Mouse (Mus musculus): ENCODE results near the gene Rasl11a. TPM values are rescaled to one million over a fixed set of nuclear protein-coding genes. Genes with fewer than 3 reads are reported as not detected.

The Rasl11a gene
- 10 to 100 TPM; 10.8 to 15.0 (median 11.9) TPM for total RNA-seq (2022)

DNA sequence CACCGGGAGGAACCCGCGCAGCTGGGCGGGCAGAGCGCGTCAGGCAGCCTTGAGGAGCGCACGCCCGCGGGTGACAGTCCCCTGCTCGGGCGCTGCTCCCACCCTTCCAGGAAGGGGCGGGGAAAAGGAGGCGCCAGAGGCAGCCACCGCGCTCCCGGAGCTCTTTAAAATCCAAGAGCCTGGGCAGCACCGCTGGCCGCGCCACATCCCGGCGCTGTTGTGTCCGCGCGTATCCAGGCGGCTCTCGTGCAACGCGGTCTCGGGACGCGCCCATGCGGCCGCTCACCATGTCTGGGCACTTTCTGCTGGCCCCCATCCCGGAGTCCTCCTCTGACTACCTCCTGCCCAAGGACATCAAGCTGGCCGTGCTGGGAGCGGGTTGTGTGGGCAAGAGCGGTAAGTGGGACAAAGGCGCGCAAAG lies at the start of gene Rasl11a:
Rasl11a (plus strand) TSS at position 127 of the 421 bp plus-strand sequence.
- peak; percentile 53 to 71 for DNase-seq (ENCODE audit: low spot score in 2 of 2)

DNA sequence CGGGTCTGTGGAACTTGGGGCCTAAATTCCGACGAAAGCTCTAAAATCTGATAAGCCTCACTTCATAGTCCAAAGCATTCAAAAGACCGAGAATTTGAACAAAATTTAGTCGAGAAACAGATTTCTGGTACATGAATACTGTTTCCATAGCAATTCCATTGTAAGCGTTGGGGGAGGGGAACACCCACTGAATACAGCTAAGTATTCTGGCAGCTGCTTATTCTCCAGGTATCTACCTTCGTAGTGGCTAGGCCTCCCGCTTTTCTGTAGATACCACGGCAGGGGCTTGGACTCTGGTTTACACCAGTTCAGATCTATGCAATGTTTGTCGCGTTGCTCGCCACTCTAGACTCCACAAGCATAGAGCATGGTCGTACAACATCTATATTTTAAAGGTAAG lies 49.1 kb upstream of the Rasl11a start:
- DNase-seq (ENCODE audit: low spot score in 2 of 2) = peak; percentile 40 to 54

DNA sequence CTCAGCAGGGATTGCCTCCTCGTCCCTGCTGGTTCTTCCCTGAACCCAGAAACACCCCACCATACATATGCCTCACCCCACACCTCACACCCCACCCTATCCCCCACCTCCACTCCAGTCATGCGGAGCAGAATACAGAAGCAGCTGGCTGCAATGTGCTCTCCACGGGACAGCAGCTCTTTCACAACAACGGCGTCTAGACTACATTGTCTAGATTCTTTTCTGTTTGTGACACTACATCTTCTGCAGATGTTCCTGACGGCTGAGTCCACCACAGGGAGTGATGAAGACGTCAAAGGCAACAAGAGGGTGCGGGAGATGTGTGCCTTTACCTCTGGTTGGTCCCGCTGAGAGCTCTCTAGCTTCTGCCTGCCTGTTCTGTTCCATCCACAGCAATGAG lies 46.8 kb upstream of the Rasl11a start:
- no peak for DNase-seq (ENCODE audit: low spot score in 2 of 2)

DNA sequence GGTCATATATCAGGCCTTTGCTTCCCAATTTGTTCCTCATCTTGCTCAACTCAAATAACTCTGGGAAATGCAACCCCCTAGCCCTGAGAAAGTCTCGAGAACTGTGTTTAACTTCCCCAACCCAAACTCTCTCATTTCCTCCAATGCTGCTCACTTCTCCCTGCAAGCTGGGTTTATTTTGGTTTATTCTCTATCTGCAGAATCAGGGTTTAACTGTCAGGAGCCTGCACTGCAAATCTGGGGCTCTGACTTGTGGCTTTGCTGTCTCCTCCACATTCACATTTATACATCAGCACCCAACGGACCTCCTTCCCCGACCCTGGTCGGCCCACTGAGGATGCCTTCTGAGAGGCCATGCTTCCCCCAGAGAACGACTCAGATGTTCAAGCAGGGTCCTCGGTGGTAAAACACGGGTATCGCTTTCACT lies 38.9 kb upstream of the Rasl11a start:
- no peak for DNase-seq (ENCODE audit: low spot score in 2 of 2)

DNA sequence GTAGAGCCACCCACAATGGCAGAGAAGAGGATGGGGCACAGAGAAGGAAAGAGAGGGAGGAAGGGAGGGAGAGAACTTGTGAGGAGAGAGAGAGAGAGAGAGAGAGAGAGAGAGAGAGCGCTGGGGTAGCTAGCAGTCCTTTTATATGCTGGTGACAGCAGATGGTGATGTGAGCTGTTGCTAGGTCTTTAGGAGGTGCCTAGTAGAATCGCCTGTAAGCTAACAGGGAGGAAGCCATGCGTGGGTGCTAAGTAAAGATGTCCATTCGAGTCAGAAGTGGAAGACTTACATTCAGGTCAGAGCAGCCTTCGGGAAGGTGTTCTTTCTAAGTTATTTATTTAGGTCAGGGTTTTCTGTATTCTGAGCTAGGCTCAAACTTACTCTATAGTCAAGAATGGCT lies 34.9 kb upstream of the Rasl11a start:
- DNase-seq (ENCODE audit: low spot score in 2 of 2) = no peak

DNA sequence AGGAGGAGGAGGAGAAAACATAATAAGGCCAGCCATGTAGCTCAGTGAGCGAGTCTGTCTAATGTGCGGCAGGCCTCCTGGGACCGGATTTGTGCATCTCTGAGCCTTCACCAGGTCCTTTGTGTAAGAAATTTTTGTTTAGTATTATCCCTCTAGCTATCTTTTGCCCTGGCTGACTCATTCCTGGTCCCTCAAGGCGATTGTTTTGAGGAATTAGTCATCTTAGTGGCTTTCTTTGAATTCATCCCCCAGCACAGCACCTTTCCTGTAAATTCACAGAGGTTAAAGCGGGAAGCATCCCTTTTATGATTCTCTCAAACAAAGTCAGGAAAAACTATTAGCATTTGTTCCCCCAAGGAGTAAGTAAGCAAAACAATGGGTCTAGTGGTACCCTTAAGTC lies 32.0 kb upstream of the Rasl11a start:
- no peak for DNase-seq (ENCODE audit: low spot score in 2 of 2)

DNA sequence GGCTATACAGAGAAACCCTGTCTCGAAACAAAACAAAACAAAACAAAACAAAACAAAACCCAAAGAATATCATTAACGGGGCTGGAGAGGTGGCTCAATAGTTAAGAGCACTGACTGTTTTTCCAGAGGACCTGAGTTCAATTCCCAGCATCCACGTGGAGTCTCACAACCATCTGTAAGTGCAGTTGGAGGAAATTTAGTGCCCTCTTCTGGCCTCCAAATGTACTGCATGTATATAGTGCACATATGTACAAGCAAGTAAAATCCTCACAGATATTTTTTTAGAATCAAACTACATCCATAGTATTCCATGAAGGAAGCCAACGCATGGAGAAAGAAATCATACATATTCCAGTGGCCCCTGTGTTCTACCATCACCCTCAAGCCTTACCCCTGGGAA lies 31.4 kb upstream of the Rasl11a start:
- DNase-seq (ENCODE audit: low spot score in 2 of 2) = no peak

DNA sequence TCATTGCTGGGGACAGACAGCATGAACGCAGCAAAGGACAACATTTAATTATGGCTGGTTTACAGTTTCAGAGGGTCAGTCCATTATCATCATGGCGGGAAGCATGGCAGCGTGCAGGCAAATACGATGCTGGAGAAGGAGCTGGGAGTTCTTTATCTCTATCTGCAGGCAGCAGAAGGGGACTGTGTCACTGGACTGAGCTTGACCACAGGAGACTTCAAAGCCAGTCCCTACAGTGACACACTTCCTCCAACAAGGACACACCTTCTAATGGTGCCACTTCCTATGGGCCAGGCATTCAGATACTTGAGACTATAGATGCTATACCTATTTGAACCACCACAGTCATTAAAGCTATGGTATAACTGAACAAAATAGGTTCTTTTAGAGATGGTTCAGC lies 29.5 kb upstream of the Rasl11a start:
- DNase-seq (ENCODE audit: low spot score in 2 of 2) = no peak

DNA sequence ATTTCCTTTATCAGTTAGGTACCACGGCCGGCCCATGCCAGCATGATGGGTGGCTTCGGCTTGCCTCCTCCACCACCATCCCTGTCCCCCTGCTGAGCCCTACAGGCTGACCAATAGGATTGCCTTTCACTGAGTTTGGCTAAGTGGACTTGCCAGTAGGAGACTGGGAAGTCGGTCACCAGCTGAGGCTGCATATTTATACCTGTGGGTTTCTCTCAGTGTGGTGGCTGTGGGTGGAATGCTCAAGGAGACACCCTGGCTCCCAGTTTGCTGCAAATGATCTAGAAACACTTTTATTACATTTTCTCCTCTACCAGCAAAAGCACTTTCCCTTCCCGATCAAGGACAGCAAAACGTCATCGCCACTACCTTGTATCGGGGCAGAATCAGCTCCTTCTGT lies 27.3 kb upstream of the Rasl11a start:
- no peak for DNase-seq (ENCODE audit: low spot score in 2 of 2)

DNA sequence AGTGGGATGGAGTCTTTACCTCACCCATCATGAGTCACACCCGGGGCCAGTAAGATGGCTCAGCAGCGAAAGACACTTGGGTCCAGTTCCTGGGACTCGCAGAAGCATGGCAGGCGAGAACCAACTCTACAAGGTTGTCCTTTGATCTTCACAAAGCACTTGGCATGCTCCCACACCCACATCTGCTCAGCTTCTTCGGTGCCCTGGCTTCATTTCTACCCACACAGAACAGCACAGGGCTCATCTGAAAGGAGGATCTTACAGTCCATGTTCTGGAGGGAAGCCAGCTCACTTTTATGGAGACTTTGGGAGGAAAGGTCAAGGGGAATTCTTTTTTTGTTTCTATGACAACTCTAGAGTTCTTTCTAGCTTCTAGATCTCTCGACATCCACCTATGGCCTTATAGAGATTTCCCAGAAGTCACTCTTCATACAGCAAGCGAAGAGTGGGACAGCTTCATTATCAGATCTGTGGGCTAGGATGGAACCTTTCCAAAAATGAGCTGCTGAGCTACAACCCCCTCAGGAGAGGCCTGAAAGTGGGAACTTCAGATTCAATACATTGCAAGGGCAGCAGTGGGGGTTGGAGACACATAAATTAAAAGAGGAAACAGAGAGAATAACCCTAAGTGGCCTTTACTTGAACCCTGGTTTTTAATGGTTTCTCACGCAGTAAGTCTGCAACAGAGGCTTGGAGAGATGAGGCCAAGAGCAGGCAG lies 25.8 kb upstream of the Rasl11a start:
- no peak for DNase-seq (ENCODE audit: low spot score in 2 of 2)

DNA sequence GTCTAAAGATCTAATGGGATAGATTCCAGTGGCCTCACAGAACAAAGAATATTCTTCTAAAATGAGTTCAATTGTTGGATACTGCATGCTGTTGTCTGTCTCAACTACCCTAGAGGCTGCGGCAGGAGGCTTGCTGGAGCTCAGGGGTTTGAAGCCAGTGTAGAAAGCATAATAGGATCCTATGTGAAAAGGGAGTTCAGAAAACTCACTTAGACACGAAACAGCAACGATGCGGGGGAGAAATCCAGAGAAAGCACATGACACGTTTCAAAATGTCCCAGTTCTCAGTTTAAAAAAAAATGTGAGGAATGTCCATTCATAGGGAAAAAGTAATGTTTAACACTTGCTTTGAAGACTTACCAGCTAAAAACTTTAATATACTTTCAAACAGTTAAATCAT lies 21.9 kb upstream of the Rasl11a start:
- DNase-seq (ENCODE audit: low spot score in 2 of 2) = no peak

DNA sequence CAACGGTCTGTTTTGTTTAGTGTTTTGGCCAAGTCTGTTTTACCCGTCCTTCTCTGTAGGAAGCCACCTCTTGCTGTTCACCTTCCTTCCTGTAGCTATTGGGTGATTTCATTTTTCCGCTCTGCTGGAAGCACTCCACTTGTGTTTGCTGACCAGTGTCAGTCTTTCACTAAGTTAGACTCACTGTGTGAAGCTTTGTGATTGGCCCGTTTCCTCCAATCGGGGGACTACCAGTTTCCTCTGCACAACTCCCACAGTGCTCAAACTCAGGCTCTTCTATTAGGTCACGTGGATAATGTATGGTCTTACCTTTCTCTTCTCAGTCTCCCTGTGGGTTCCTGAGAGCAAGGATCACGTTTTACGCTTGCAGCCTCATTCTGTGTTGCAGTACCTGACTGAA lies 15.3 kb upstream of the Rasl11a start:
- no peak for DNase-seq (ENCODE audit: low spot score in 2 of 2)

DNA sequence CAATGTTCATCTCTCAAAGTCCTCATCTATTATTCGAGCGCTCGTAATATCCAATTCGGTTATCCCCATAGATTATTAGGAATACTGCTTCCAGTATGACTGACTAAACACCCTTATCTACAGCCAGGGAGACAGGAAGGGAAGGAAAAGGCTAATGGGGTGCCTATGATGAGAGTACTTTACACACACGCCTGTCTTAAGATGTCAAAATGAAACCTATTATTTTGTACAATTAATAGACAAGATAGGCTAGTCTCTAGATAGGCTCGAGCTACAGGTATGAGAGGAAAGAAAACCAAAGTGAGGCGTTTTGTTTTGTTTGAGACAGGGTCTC lies 12.5 kb upstream of the Rasl11a start:
- no peak for DNase-seq (ENCODE audit: low spot score in 2 of 2)

DNA sequence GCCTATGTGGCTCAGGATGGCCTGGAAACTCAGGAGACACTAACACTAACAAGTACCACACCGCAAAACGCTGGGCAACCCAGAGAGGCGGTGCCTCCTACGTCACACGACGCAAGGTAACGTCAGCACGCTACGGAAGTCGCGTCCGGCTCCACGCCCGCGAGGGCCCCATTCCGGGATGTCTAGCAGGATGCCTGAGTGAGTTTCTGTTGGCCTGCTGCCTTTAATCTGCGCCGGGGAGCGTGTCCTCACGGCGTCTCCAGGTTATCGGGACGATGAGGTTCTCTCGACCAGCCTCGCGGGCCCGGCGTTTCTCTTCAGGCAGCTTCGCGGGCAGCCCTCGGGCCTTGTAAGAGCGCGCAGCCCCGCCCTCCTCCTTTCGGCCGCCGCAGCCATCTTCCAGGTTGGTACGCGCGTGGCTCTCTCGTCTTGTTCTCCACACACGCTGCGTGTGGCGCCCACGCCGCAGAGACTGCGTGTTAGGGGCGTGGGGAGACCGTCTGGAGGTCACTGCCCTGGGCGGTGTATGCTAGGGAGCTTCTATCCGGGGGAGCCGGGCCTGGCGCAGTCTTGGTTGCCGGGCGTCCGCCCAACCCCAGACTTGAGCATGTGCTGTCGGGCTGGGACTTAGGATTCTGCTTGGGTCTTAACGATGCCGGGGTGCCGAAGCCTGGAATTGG lies 12.0 kb upstream of the Rasl11a start, which contains the start of gene Rpl21:
Rpl21 (plus strand) TSS at position 122 of the 680 bp plus-strand sequence.
- peak; percentile 90 to 95 for DNase-seq (ENCODE audit: low spot score in 2 of 2)

DNA sequence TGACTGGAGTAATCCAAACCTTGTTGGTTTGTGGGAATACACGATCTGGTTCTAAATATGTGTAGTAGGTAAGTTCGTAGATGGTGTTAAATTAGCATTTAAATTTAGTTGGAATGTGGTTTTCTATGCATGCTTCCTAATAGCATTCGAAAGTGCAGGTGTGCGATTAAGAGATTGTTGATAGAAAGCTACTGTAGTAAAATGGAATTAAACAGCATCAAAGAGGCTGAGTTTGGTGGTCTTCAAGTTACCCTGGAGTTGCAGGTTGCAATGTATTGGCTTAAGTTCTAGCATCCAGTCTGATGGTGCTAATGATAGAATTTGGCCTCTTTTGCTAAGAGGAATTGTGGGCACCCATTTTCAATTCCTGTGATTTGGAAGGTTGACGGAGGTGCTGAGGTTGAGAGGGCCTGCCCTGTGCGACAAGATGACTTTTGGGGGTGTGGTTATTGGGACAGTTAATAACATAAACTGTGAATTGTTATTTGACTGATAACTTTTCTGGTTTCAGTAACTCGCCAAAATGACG lies 11.1 kb upstream of the Rasl11a start:
- no peak for DNase-seq (ENCODE audit: low spot score in 2 of 2)

DNA sequence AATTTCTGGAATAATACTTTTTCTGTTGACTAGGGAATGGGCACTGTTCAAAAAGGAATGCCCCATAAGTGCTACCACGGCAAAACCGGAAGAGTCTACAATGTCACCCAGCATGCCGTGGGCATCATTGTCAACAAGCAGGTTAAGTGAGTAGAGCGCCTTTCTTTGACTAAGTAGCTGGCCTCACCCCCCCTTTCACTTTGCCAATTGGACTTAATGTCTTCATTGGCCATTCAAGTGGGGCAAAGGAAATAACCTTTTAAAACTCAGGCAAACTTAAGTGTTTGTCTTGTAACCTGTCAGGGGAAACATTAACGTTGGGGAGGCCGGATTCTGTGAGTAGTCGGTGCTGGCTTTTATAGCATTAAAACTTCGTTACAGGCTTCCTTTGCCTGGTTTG lies 9.9 kb upstream of the Rasl11a start:
- no peak for DNase-seq (ENCODE audit: low spot score in 2 of 2)

DNA sequence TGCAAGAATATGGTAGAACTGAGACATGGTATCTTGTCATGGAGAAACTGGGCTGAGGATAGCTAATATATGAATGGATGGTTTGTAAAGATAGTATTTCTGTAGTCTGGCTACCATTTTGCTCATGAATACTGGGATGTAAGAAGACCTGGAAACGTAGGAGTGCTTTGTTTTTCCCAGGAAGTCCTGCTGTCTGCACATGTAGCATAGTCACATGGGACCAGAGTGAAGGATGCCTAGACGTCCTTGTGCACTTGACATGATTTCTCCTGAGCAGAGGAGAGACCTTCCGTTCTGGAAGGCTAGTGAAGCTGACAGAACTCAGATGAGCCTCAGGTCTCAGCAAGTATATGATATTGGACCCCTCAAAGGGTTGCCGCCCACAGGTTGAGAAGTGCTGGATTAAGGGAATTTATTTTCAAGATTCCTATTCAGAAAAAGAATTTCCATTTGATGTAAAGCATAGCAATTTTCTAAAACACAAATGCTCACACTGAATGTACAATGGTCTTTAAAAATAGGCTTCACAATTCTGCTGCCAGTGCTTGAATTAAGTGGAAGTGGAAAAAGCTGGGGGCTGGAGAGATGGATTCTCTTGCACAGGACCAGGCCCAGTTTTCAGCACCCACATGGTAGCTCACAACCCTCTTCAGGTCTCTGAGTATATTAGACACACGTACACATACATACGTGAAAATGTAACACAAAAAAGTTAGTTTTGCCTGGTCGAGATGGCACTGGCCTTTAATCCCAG lies 6.7 kb upstream of the Rasl11a start:
- DNase-seq (ENCODE audit: low spot score in 2 of 2) = no peak

DNA sequence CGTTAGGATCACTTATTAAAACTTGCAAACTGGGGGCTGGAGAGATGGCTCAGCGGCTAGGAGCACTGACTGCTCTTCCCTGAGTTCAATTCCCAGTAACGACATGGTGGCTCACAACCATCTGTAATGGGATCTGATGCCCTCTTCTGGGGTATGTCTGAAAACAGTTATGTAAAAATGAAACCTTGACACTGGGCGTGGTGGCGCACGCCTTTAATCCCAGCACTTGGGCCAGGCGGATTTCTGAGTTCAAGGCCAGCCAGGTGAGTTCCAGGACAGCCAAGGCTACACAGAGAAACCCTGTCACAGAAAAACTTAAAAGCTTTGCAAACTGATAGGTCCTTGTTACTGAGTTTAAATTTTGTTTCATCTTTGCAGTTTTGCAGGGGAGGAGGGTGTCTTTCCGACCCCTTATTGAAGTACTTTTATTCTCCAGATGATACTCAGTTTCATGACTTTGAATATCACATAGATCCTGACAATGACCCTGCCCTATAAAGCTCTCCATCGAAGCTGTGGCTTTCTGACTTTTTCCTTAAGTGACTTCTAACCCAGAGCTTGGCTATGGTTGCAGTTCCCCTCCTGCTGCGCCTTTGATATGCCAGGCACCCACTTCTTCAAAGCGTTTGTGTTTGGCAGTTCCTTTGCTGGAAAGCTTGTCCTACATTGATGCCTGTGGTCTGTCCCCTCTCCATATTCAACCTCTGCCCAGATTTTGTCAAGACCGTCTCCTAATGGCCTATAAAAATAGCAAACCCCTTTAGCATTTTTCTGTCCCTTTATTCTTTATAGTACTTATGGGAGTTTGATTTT lies 5.8 kb upstream of the Rasl11a start:
- DNase-seq (ENCODE audit: low spot score in 2 of 2) = no peak

DNA sequence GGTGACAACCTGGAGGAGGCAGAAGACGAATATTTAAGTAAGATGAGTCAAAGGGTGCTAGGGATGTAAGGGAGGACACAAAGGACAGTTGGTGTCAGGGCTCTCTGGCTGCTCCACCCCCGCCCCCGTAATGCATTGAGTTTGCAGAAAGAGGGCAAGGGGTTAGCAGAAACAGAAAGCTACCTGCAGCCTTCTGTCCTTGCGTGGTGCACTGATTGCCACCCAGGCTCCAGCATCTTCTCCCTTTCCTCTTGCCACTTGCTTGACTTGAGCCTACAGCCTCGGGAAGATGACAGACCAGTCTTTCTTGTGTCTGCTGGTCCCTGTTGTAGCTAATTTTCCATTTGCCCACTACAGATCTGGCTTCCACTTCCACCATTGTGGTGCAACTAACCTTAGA lies 5.1 kb upstream of the Rasl11a start:
- no peak for DNase-seq (ENCODE audit: low spot score in 2 of 2)

DNA sequence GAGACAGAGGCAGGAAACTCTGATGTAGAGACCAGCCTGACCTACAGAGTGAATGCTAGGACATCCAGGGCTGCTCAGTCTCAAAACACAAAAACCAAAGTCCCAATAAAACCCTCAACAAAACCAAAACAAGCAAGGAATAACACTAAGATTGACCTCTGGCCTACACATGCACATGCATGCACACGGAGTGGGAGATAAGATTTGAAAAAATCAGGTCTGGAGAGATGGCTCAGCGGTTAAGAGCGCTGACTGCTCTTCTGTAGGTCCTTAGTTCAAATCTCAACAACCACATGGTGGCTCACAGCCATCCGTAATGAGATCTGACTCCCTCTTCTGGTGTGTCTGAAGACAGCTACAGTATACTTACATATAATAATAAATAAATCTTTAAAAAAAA lies 4.4 kb upstream of the Rasl11a start:
- DNase-seq (ENCODE audit: low spot score in 2 of 2) = no peak

DNA sequence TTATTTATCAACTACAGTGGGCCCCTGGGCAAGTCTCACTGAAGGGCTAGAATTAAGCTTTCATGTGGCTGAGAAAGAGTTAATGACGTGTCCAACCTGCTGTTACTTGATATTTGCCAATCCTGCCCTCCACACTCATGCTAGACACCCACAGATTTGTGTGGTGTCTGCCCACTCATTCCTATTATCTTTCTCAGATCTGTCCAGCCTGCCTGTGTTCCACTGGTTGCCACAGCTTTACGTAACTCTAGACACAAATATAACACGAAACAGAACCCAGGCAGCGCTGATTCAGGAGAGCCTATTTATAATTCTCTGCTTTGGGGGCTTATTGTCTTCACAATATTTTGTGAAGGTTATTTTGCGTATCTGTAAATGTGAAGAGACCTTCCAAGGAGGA lies 3.6 kb upstream of the Rasl11a start:
- peak; percentile 42 to 64 for DNase-seq (ENCODE audit: low spot score in 2 of 2)
